Mouse (Mus musculus) lung, postnatal 0 days (tissue): Measurements from ENCODE around the gene Chmp1a.

Experiments
- CTCF ChIP-seq: IDR thresholded peaks from 2 replicates; pipeline ENCODE4 v1.5.1; 2016; ENCODE audit warnings: antibody characterized with exemption, mild to moderate bottlenecking
- EP300 ChIP-seq: IDR thresholded peaks from 2 replicates; pipeline ENCODE4 v1.6.1; 2016; ENCODE audit warnings: antibody characterized with exemption, mild to moderate bottlenecking, control low read depth

DNA sequence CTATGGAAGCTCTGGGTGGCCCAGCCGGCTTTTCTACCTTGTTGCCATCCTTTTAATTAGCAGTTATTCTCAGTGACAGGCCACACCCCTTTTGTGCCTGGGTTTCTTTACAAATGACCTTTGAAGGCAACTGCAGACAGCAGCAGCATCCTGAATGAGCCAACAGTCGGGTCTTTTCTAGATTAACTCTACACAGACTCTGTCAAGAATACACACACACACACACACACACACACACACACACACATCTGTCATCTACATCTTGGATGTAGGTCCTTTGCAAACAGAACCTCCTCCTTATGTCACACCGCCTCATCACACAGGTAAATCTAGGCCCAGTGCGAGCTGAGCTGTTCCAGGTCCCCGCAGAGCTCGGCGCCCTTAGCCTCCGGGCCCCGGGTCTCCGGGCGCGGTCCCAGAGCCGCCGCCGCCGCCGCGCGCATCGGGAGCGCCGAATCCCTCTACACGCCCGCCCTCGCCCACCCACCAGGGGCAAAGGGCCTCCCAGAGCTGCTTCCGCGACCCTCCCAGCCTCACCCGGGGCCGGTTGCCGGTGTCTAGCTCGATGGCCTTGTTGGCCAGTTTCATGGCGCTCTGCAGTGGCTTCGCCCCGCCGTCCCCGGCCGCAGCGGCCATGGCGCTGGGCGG is 41.0 kb upstream of the Chmp1a start:
- no peak for TF ChIP-seq CTCF
- TF ChIP-seq EP300 = no peak
